Mouse (Mus musculus) myocyte (in vitro differentiated cells): ENCODE results near the gene Mybbp1a. TPM values are rescaled to one million over a fixed set of nuclear protein-coding genes. Genes with fewer than 3 reads are reported as not detected.

Experiments
- H3K27me3 ChIP-seq: one replicate; pipeline ENCODE4 v1.6.1; 2011; ENCODE audit not compliant: control insufficient read depth, insufficient read depth, insufficient read length
- H3K36me3 ChIP-seq: one replicate; pipeline ENCODE4 v1.6.1; 2011; ENCODE audit not compliant: control insufficient read depth, insufficient read depth
- H3K4me2 ChIP-seq: one replicate; pipeline ENCODE4 v1.6.1; 2011; ENCODE audit warnings: low read depth, control low read depth
- H3K4me3 ChIP-seq: one replicate; pipeline ENCODE4 v1.5.1; 2011; ENCODE audit warnings: mild to moderate bottlenecking, control low read depth, moderate library complexity
- H3K79me2 ChIP-seq: one replicate; pipeline ENCODE4 v1.6.1; 2011; ENCODE audit not compliant: control insufficient read depth, insufficient read depth
- H3ac ChIP-seq: one replicate; pipeline ENCODE4 v1.6.1; 2011; ENCODE audit not compliant: control insufficient read depth, insufficient read length
- CEBPB ChIP-seq: IDR thresholded peaks from 2 replicates; pipeline ENCODE4 v1.6.1; 2011; ENCODE audit warnings: mild to moderate bottlenecking, moderate library complexity; ENCODE audit not compliant: poor library complexity, insufficient read depth, severe bottlenecking
- E2F4 ChIP-seq: IDR thresholded peaks from one replicate; pipeline ENCODE4 v1.6.1; 2011; ENCODE audit warnings: mild to moderate bottlenecking, control low read depth, moderate library complexity; ENCODE audit not compliant: insufficient read depth
- MAX ChIP-seq: IDR thresholded peaks from one replicate; pipeline ENCODE4 v1.6.1; 2011; ENCODE audit warnings: low read depth, mild to moderate bottlenecking, control low read depth
- MYOD1 ChIP-seq, 3 experiments: IDR thresholded peaks; one replicate each; pipeline ENCODE4 v1.6.1; 2011; ENCODE audit warnings: control low read depth in 2 of 3, low read depth in 2 of 3, mild to moderate bottlenecking in 2 of 3, moderate library complexity in 1 of 3; ENCODE audit not compliant: insufficient read length in 2 of 3, control insufficient read depth in 1 of 3
- MYOG ChIP-seq, 3 experiments: IDR thresholded peaks; one replicate each; pipeline ENCODE4 v1.6.1; 2011; ENCODE audit warnings: control low read depth in 2 of 3, low read depth in 2 of 3, mild to moderate bottlenecking in 2 of 3; ENCODE audit not compliant: insufficient read length in 2 of 3, control insufficient read depth in 1 of 3, insufficient read depth in 1 of 3
- POLR2A ChIP-seq: IDR thresholded peaks from one replicate; pipeline ENCODE4 v1.6.1; 2011; ENCODE audit warnings: low read depth, mild to moderate bottlenecking, control low read depth, moderate library complexity; ENCODE audit not compliant: insufficient read length
- POLR2AphosphoS2 ChIP-seq: IDR thresholded peaks from one replicate; pipeline ENCODE4 v1.6.1; 2011; ENCODE audit warnings: low read depth, control low read depth; ENCODE audit not compliant: insufficient read length
- REST ChIP-seq: IDR thresholded peaks from one replicate; pipeline ENCODE4 v1.6.1; 2011; ENCODE audit warnings: mild to moderate bottlenecking, control low read depth, moderate library complexity; ENCODE audit not compliant: insufficient read depth, insufficient read length
- SRF ChIP-seq: IDR thresholded peaks from one replicate; pipeline ENCODE4 v1.6.1; 2011; ENCODE audit warnings: low read depth; ENCODE audit not compliant: control insufficient read depth, insufficient read length
- TCF12 ChIP-seq: IDR thresholded peaks from one replicate; pipeline ENCODE4 v1.6.1; 2011; ENCODE audit warnings: mild to moderate bottlenecking, control low read depth; ENCODE audit not compliant: poor library complexity, insufficient read depth, severe bottlenecking
- TCF3 ChIP-seq: IDR thresholded peaks from one replicate; pipeline ENCODE4 v1.6.1; 2011; ENCODE audit warnings: low read depth, control low read depth; ENCODE audit not compliant: insufficient read length
- USF1 ChIP-seq: IDR thresholded peaks from one replicate; pipeline ENCODE4 v1.6.1; 2011; ENCODE audit warnings: low read depth, mild to moderate bottlenecking, control low read depth, moderate library complexity
- polyA plus RNA-seq: library from polyadenylated mRNA; unstranded; fragments of >200 nt; fragmentation: generic; extraction: Trizol; gene quantifications from one replicate; pipeline ENCODE4 v1.2.1, GENCODE M21; 2012; ENCODE audit warnings: missing spikeins

Gene Mybbp1a
- polyA plus RNA-seq, 1 experiment, result 138 TPM

- H3K4me3 ChIP-seq, result no peak overlapping the region
- no peaks in the 10 kb centered on the region for H3K36me3 ChIP-seq
- TF ChIP-seq MAX (no peak), TCF12 (no peak), E2F4 (no peak), POLR2AphosphoS2 (no peak), REST (no peak), TCF3 (no peak), MYOG (IDR thresholded peaks at IDR 0.05; ENCODE audit: control insufficient read depth in 1 of 3, insufficient read depth in 1 of 3, insufficient read length in 2 of 3, low read depth in 2 of 3) (no peak), MYOD1 (IDR thresholded peaks at IDR 0.05; ENCODE audit: control insufficient read depth in 1 of 3, insufficient read length in 2 of 3, low read depth in 2 of 3) (no peak), POLR2A (no peak), SRF (no peak)
- no peak overlapping the region for H3K4me2 ChIP-seq
- no peaks in the 10 kb centered on the region for H3K27me3 ChIP-seq
- no peaks in the 10 kb centered on the region for H3K79me2 ChIP-seq
- H3ac ChIP-seq, result no peak overlapping the region
Measured at GRCm38 (mm10) chr11:72476074-72476625, 35.0 kb downstream of the Mybbp1a start.

GRCm38 (mm10) chr11:72477182-72477581 is 36.0 kb downstream of the Mybbp1a start:
- TF ChIP-seq MYOG (IDR thresholded peaks at IDR 0.05; ENCODE audit: control insufficient read depth in 1 of 3, insufficient read depth in 1 of 3, insufficient read length in 2 of 3, low read depth in 2 of 3) (no peak), CEBPB (no peak), TCF3 (no peak), POLR2AphosphoS2 (no peak), MYOD1 (IDR thresholded peaks at IDR 0.05; ENCODE audit: control insufficient read depth in 1 of 3, insufficient read length in 2 of 3, low read depth in 2 of 3) (no peak), SRF (no peak), E2F4 (no peak), TCF12 (no peak), USF1 (no peak), POLR2A (no peak)
- no peaks in the 10 kb centered on the region for H3K27me3 ChIP-seq
- no peaks in the 10 kb centered on the region for H3K79me2 ChIP-seq
- no peaks in the 10 kb centered on the region for H3K36me3 ChIP-seq
- no peak overlapping the region for H3K4me3 ChIP-seq
- no peak overlapping the region for H3ac ChIP-seq
- no peak overlapping the region for H3K4me2 ChIP-seq

- H3K79me2 ChIP-seq, result no peaks in the 10 kb centered on the region
- no peaks in the 10 kb centered on the region for H3K36me3 ChIP-seq
- no peak overlapping the region for H3K4me3 ChIP-seq
- no peaks in the 10 kb centered on the region for H3K27me3 ChIP-seq
- H3K4me2 ChIP-seq, result peak overlapping the region; percentile 21
- TF ChIP-seq TCF12 (no peak), REST (no peak), E2F4 (no peak), MYOD1 (IDR thresholded peaks at IDR 0.05; ENCODE audit: control insufficient read depth in 1 of 3, insufficient read length in 2 of 3, low read depth in 2 of 3) (no peak), POLR2AphosphoS2 (no peak), POLR2A (no peak), TCF3 (no peak), MYOG (IDR thresholded peaks at IDR 0.05; ENCODE audit: control insufficient read depth in 1 of 3, insufficient read depth in 1 of 3, insufficient read length in 2 of 3, low read depth in 2 of 3) (no peak), MAX (no peak), SRF (no peak), CEBPB (no peak), USF1 (no peak)
- no peak overlapping the region for H3ac ChIP-seq
Measured at GRCm38 (mm10) chr11:72477653-72478052, 36.5 kb downstream of the Mybbp1a start.

- no peak overlapping the region for H3K4me3 ChIP-seq
- H3ac ChIP-seq, result no peak overlapping the region
- no peaks in the 10 kb centered on the region for H3K79me2 ChIP-seq
- no peaks in the 10 kb centered on the region for H3K27me3 ChIP-seq
- H3K4me2 ChIP-seq, result peak overlapping the region; percentile 21
- H3K36me3 ChIP-seq, result no peaks in the 10 kb centered on the region
- TF ChIP-seq E2F4, result no peak
- TF ChIP-seq MYOD1 (IDR thresholded peaks at IDR 0.05; ENCODE audit: control insufficient read depth in 1 of 3, insufficient read length in 2 of 3, low read depth in 2 of 3), result peak in 1 of 3 experiments; percentile 26
Measured at GRCm38 (mm10) chr11:72478228-72478627, 37.1 kb downstream of the Mybbp1a start.

GRCm38 (mm10) chr11:72479499-72479898 is 38.3 kb downstream of the Mybbp1a start:
- Histone ChIP-seq H3K4me3 (no peak overlapping the region), H3K27me3 (peaks cover 1% of the 10 kb centered on the region), H3K4me2 (no peak overlapping the region), H3K36me3 (no peaks in the 10 kb centered on the region), H3K79me2 (no peaks in the 10 kb centered on the region), H3ac (no peak overlapping the region)
- TF ChIP-seq E2F4, result no peak
- no peak for TF ChIP-seq REST
- no peak for TF ChIP-seq POLR2A
- TF ChIP-seq USF1, result no peak
- no peak for TF ChIP-seq MYOG (IDR thresholded peaks at IDR 0.05; ENCODE audit: control insufficient read depth in 1 of 3, insufficient read depth in 1 of 3, insufficient read length in 2 of 3, low read depth in 2 of 3)
- TF ChIP-seq TCF12, result no peak
- TF ChIP-seq POLR2AphosphoS2, result no peak
- no peak for TF ChIP-seq CEBPB
- TF ChIP-seq MYOD1 (IDR thresholded peaks at IDR 0.05; ENCODE audit: control insufficient read depth in 1 of 3, insufficient read length in 2 of 3, low read depth in 2 of 3), result no peak
- no peak for TF ChIP-seq SRF
- no peak for TF ChIP-seq TCF3
- TF ChIP-seq MAX, result no peak
